In genomic region chr2:37734979-37735806, GRCm38 (mm10) we compare ENCODE assay signal across 8 mouse cellular contexts. TPM values are rescaled to one million over a fixed set of nuclear protein-coding genes. Genes with fewer than 3 reads are reported as not detected.
DNase-seq lines count a peak whose midpoint lies in the region; ATAC-seq lines count a peak whose summit lies in the region.

No protein-coding gene starts in this region.

- DNase-seq in ovary, adult 18-20 months (ENCODE audit: low spot score): peak; percentile 69
- DNase-seq in ovary, postnatal 14 days (ENCODE audit: low spot score): no peak
- peak; percentile 44 for DNase-seq in embryonic facial prominence, embryonic 11.5 days (ENCODE audit: low spot score)
- DNase-seq in intestine, embryonic 14.5 days (ENCODE audit: low spot score): no peak
- peak; percentile 28 for DNase-seq in testis, postnatal 14 days (ENCODE audit: low spot score)
- no peak for DNase-seq in urinary bladder, postnatal 10 days (ENCODE audit: low spot score)

- no peaks in the 10 kb centered on the region for H3K27me3 ChIP-seq in embryonic facial prominence, embryonic 11.5 days (ENCODE audit: control insufficient read depth, insufficient read depth, low read length)
- no peaks in the 10 kb centered on the region for H3K27me3 ChIP-seq in intestine, embryonic 14.5 days (replicated peaks; ENCODE audit: control insufficient read depth, insufficient read depth, low read length)
- peaks cover 29% of the 10 kb centered on the region for H3K27me3 ChIP-seq in megakaryocyte, embryonic 14.5 days (replicated peaks)

- H3K36me3 ChIP-seq in embryonic facial prominence, embryonic 11.5 days (replicated peaks; ENCODE audit: control insufficient read depth, insufficient read depth, low read depth, low read length): no peaks in the 10 kb centered on the region
- no peaks in the 10 kb centered on the region for H3K36me3 ChIP-seq in intestine, embryonic 14.5 days (ENCODE audit: control insufficient read depth, insufficient read depth, low read length)
- H3K36me3 ChIP-seq in megakaryocyte, embryonic 14.5 days (replicated peaks; ENCODE audit: low read length): no peaks in the 10 kb centered on the region

- H3K9ac ChIP-seq in embryonic facial prominence, embryonic 11.5 days (replicated peaks; ENCODE audit: low read length): no peak overlapping the region; the same call in 1 of the 2 replicates
- H3K9ac ChIP-seq in intestine, embryonic 14.5 days (ENCODE audit: low read length): no peak overlapping the region

- H3K9me3 ChIP-seq in embryonic facial prominence, embryonic 11.5 days (replicated peaks; ENCODE audit: control insufficient read depth, low read length): no peaks in the 10 kb centered on the region
- H3K9me3 ChIP-seq in intestine, embryonic 14.5 days (ENCODE audit: control insufficient read depth, low read length): no peaks in the 10 kb centered on the region
- H3K9me3 ChIP-seq in megakaryocyte, embryonic 14.5 days: no peaks in the 10 kb centered on the region

- WGBS in embryonic facial prominence, embryonic 11.5 days: 20% methylated on average over 17 of the region's 17 CpGs
- WGBS in intestine, embryonic 14.5 days: 16% methylated on average over 17 of the region's 17 CpGs

- no peaks in the 10 kb centered on the region for H3K4me1 ChIP-seq in embryonic facial prominence, embryonic 11.5 days (ENCODE audit: control insufficient read depth, insufficient read depth, low read length)
- H3K4me1 ChIP-seq in intestine, embryonic 14.5 days (replicated peaks; ENCODE audit: control insufficient read depth, insufficient read depth, low read length): peaks cover 8% of the 10 kb centered on the region
- peaks cover 26% of the 10 kb centered on the region for H3K4me1 ChIP-seq in megakaryocyte, embryonic 14.5 days

- no peak overlapping the region for H3K27ac ChIP-seq in embryonic facial prominence, embryonic 11.5 days (replicated peaks; ENCODE audit: low read depth, low read length)
- no peak overlapping the region for H3K27ac ChIP-seq in intestine, embryonic 14.5 days (ENCODE audit: low read depth)

- peak; percentile 44; the same call in 1 of the 2 replicates for ATAC-seq in embryonic facial prominence, embryonic 11.5 days (replicated peaks; ENCODE audit: insufficient number of reproducible peaks, low FRiP score, low TSS enrichment, low read depth)
- ATAC-seq in intestine, embryonic 14.5 days (replicated peaks; ENCODE audit: low FRiP score, low TSS enrichment, low read depth): peak; percentile 47; the same call in 1 of the 2 replicates
- no peak for ATAC-seq in erythroid progenitor cell, adult 5-6 weeks (replicated peaks; ENCODE audit: low FRiP score, poor library complexity, severe bottlenecking)

- 0 out of 2 replicates have a peak overlapping the region, but pooled peaks have one; percentile 10 for H3K4me2 ChIP-seq in embryonic facial prominence, embryonic 11.5 days (ENCODE audit: low read depth, low read length)
- H3K4me2 ChIP-seq in intestine, embryonic 14.5 days (ENCODE audit: low read length): peak overlapping the region; percentile 40

- H3K4me3 ChIP-seq in embryonic facial prominence, embryonic 11.5 days (ENCODE audit: low read depth, low read length): no peak overlapping the region
- H3K4me3 ChIP-seq in intestine, embryonic 14.5 days (ENCODE audit: low read depth, low read length): no peak overlapping the region
- H3K4me3 ChIP-seq in megakaryocyte, embryonic 14.5 days (replicated peaks): peak overlapping the region; percentile 80

RNA-seq across cellular contexts. Expression of gene Strbp, which starts 31.5 kb away (rescaled TPM):
- 63.7 and 68.8 TPM in 2 replicates for polyA plus RNA-seq in embryonic facial prominence, embryonic 11.5 days (2014; fragmentation: Nextera tagmentation; extraction: Ambion mirVana)
- polyA plus RNA-seq in intestine, embryonic 14.5 days (2014; fragmentation: Nextera tagmentation; extraction: Ambion mirVana): 47.3 and 48.3 TPM in 2 replicates
- 0.10 and 3.3 TPM in 2 replicates for polyA plus RNA-seq in megakaryocyte, embryonic 14.5 days (2012; ENCODE audit: insufficient read depth, low replicate concordance)
- 27.2 and 33.2 TPM in 2 replicates for total RNA-seq in erythroid progenitor cell, adult 5-6 weeks (2015; ENCODE audit: low replicate concordance)
- 17.4 and 30.9 TPM in 2 replicates for total RNA-seq in erythroid progenitor cell, adult 5-6 weeks (2017; ENCODE audit: low replicate concordance)

RNA-seq across cellular contexts. Expression of gene Crb2, which starts 40.9 kb away (rescaled TPM):
- 2.7 and 3.0 TPM in 2 replicates for polyA plus RNA-seq in embryonic facial prominence, embryonic 11.5 days (2014; fragmentation: Nextera tagmentation; extraction: Ambion mirVana)
- polyA plus RNA-seq in intestine, embryonic 14.5 days (2014; fragmentation: Nextera tagmentation; extraction: Ambion mirVana): 3.6 and 4.2 TPM in 2 replicates
- not detected in 2 replicates for polyA plus RNA-seq in megakaryocyte, embryonic 14.5 days (2012; ENCODE audit: insufficient read depth, low replicate concordance)
- total RNA-seq in erythroid progenitor cell, adult 5-6 weeks (2015; ENCODE audit: low replicate concordance): not detected in 2 replicates
- total RNA-seq in erythroid progenitor cell, adult 5-6 weeks (2017; ENCODE audit: low replicate concordance): not detected in 2 replicates

Comparison
In these comparisons a context has a peak if more than half of its experiments do, and no peak if none do; other contexts are left out.
1. DNase-seq: peak in ovary, adult 18-20 months (single experiment), embryonic facial prominence, embryonic 11.5 days (single experiment) and testis, postnatal 14 days (single experiment); none in ovary, postnatal 14 days (single experiment), intestine, embryonic 14.5 days (single experiment) and urinary bladder, postnatal 10 days (single experiment).
2. RNA of gene Strbp, which starts 31.5 kb away (polyA plus RNA-seq): 63.7 to 68.8 TPM in embryonic facial prominence, embryonic 11.5 days and 47.3 to 48.3 TPM in intestine, embryonic 14.5 days; 0.10 to 3.3 TPM in megakaryocyte, embryonic 14.5 days; every median in the first group is over 10 times any median in the second.